Mouse (Mus musculus): ENCODE measurements around the gene Pde4dip. TPM values are rescaled to one million over a fixed set of nuclear protein-coding genes. Genes with fewer than 3 reads are reported as not detected.

Pde4dip gene
- total RNA-seq, 2 experiments from 2014 or later, result 3,024 to 3,244 TPM

DNA sequence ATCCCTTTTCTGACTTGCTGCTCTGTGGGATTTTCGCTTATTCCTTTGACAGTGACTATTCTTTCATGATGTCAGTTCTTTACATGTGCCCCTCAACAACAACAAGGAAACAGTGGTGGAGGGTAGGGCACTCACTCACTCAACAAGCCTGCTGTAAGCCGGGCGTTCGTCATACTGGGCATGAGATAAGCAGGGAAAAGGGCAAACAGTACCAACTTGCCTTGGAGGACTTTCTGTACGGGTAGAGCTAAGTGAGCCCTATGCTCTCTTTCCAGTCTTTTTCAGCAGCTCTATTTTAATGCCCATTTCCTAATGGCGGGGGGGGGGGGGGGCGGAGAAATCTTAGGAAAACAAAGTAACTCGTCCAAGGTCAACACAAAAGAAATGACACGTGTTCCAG, 246.5 kb downstream of the Pde4dip start:
- no peak for DNase-seq

DNA sequence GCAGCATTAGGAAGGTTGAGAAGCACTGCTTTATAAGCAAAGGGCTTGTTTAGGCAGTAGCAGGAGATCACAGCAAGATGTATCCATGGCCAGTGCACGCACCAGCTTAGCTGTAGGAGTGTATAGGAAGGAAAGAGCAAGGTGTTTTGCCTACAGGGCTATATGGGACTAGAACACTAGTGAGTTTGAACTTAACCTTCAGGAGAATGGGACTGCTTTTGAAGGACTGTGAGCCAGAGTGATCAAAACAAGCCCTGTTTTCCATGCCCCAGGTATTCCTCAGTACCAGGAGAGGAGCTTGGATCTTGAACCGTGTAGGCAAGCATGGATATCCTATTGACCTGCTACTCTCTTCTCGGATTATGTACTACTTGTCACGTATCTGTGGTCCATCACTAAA, 247.1 kb downstream of the Pde4dip start:
- DNase-seq, result no peak

Small RNA genes lying within 50 kb of the gene (microRNA-seq; reads per million reads assigned to microRNA genes)
- gene Mir7225 (ENCODE audit: borderline replicate concordance in 2 of 2), result 0 to 0.26 reads per million in 2 experiments

Other genes starting within 250 kb of the Pde4dip start
- 100 to 1,000 TPM; 117 to 130 TPM for gene Prkab2, start 230.5 kb downstream of the Pde4dip start, total RNA-seq (2021)
- not detected for gene Gm17651, start 214.0 kb downstream of the Pde4dip start, total RNA-seq (2021)
- 10 to 100 TPM; 26.0 to 26.3 TPM for gene Sec22b, start 12.5 kb upstream of the Pde4dip start, total RNA-seq (2021)
- gene Notch2, start 124.8 kb upstream of the Pde4dip start, total RNA-seq (2021), result 10 to 100 TPM in 1 of 2 experiments, 1 to 10 TPM in 1; 9.9 to 10.3 TPM

Measured in gastrocnemius, postnatal 25 days (tissue).